Mouse (Mus musculus) kidney, adult 2 months (tissue): Measurements from ENCODE around the gene Rnf222.

Experiments used
- CTCF ChIP-seq: fragments of 200-500 bp; conservative IDR thresholded peaks from 2 replicates; pipeline ENCODE4 v1.5.1; 2011; ENCODE audit warnings: low read depth, mild to moderate bottlenecking, control low read depth, low read length, moderate library complexity, mixed read lengths; ENCODE audit not compliant: insufficient read depth, insufficient read length
- POLR2A ChIP-seq: fragments of 200-500 bp; IDR thresholded peaks from one replicate; pipeline ENCODE4 v1.6.1; 2011; ENCODE audit warnings: low read depth, low read length, control low read depth

DNA sequence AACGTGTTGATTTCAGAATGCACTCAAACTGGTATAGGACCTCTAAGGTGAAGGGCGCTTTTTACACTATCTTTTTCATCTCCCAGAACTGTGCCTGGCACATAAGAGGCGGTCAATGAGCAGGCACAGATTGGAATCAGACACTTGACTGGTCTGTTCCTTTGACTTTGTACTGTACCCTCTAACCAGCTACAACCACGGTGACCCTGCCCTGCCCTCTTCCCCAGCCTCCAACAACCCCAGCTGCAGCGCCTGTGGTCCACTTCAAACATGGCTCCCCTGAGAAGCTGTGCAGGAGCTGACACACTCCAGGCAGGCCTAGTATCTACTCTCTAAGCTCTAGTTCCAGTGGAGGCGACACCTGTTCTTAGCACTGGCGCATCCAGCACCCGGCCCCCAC, 54.4 kb downstream of the Rnf222 start:
- TF ChIP-seq POLR2A (no peak), CTCF (no peak)
